8 mouse cellular contexts compared by ENCODE assay signal in the genomic region with DNA sequence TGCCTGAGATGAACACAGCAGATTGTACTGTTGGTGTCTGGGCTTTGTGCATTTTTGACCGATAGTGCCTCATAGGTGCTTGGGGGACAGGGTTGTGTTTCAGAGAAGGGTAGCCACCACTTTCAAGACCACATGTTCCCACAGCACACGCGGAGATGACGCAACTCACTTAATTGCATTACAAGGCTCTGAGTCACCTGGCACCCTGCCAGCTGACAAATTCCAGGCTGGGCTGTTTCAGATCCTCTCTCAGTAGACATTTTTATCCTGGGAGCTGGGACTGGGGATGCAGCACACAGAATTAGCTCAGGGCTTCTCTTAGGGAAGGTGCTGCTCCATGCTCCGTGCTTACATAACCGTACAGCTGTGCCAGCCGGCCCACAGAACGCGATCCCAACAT.
DNase-seq lines count a peak whose midpoint lies in the region; ATAC-seq and TF ChIP-seq lines count a peak whose summit lies in the region.

No protein-coding gene starts in this region.

- H3K9me3 ChIP-seq in forebrain, embryonic 14.5 days (replicated peaks; ENCODE audit: control insufficient read depth, low read length), result no peaks in the 10 kb centered on the region
- H3K9me3 ChIP-seq in heart, embryonic 15.5 days (replicated peaks), result no peaks in the 10 kb centered on the region

- peak overlapping the region; percentile 12; the same call in 1 of the 2 replicates for H3K4me2 ChIP-seq in forebrain, embryonic 14.5 days (ENCODE audit: low read length)
- H3K4me2 ChIP-seq in heart, embryonic 15.5 days, result peak overlapping the region; percentile 44

- peaks cover 7% of the 10 kb centered on the region; the same call in 1 of the 2 replicates for H3K4me1 ChIP-seq in forebrain, embryonic 14.5 days (ENCODE audit: control insufficient read depth, insufficient read depth, low read length)
- H3K4me1 ChIP-seq in heart, embryonic 15.5 days (replicated peaks), result peaks cover 11% of the 10 kb centered on the region
- H3K4me1 ChIP-seq in lung, adult 2 months (ENCODE audit: control insufficient read depth, insufficient read depth, low read length), result no peaks in the 10 kb centered on the region

- H3K36me3 ChIP-seq in forebrain, embryonic 14.5 days (ENCODE audit: control insufficient read depth, insufficient read depth, low read length), result no peaks in the 10 kb centered on the region
- no peaks in the 10 kb centered on the region for H3K36me3 ChIP-seq in heart, embryonic 15.5 days

- H3K9ac ChIP-seq in forebrain, embryonic 14.5 days (ENCODE audit: low read length), result no peak overlapping the region
- no peak overlapping the region for H3K9ac ChIP-seq in heart, embryonic 15.5 days

- no peaks in the 10 kb centered on the region for H3K27me3 ChIP-seq in forebrain, embryonic 14.5 days (replicated peaks; ENCODE audit: control insufficient read depth, insufficient read depth, low read length)
- H3K27me3 ChIP-seq in heart, embryonic 15.5 days, result no peaks in the 10 kb centered on the region

- peak; percentile 93 for DNase-seq in 416B (ENCODE audit: low read depth)
- peak; percentile 87 for DNase-seq in adrenal gland, postnatal 10 days
- DNase-seq in forebrain, embryonic 14.5 days (ENCODE audit: low spot score), result peak; percentile 88
- peak; percentile 73 to 75 for DNase-seq in layer of hippocampus, adult 2 months (ENCODE audit: low spot score in 2 of 2)
- DNase-seq in lung, adult 2 months, result peak; percentile 80
- DNase-seq in right cerebral cortex, adult 2 months (ENCODE audit: low spot score in 2 of 2), result peak; percentile 93 to 95
- DNase-seq in spleen, postnatal 4 days (ENCODE audit: low spot score in 2 of 2), result no peak

- no peak overlapping the region for H3K4me3 ChIP-seq in forebrain, embryonic 14.5 days (ENCODE audit: low read depth, low read length)
- H3K4me3 ChIP-seq in heart, embryonic 15.5 days, result 0 out of 2 replicates have a peak overlapping the region, but pooled peaks have one; percentile 15
- H3K4me3 ChIP-seq in layer of hippocampus, adult 2 months, result peak overlapping the region; percentile 18; the same call in 1 of the 2 replicates
- H3K4me3 ChIP-seq in lung, adult 2 months (replicated peaks; ENCODE audit: extremely low read depth, low read depth, low read length), result no peak overlapping the region

- no peak for TF ChIP-seq POLR2A in lung, adult 2 months (IDR thresholded peaks at IDR 0.05; ENCODE audit: borderline replicate concordance, extremely low read depth, low read depth, low read length)

- ATAC-seq in forebrain, embryonic 14.5 days, result peak; percentile 84
- peak; percentile 71 for ATAC-seq in heart, embryonic 15.5 days (replicated peaks; ENCODE audit: insufficient number of reproducible peaks, insufficient read depth, low FRiP score, low read depth)

- no peak for TF ChIP-seq CTCF in layer of hippocampus, adult 2 months (conservative IDR thresholded peaks at IDR 0.05)
- TF ChIP-seq CTCF in lung, adult 2 months (IDR thresholded peaks at IDR 0.05; ENCODE audit: insufficient read depth, low read length), result no peak

- no peak overlapping the region for H3K27ac ChIP-seq in forebrain, embryonic 14.5 days (ENCODE audit: low read depth, low read length)
- H3K27ac ChIP-seq in heart, embryonic 15.5 days, result peak overlapping the region; percentile 43
- H3K27ac ChIP-seq in layer of hippocampus, adult 2 months, result peak overlapping the region; percentile 66

- 31% methylated on average over 9 of the region's 9 CpGs for WGBS in forebrain, embryonic 14.5 days
- WGBS in heart, embryonic 15.5 days, result 11% methylated on average over 9 of the region's 9 CpGs
- WGBS in lung, adult 2 months, result 25% methylated on average over 9 of the region's 9 CpGs

Comparison
In these comparisons a context has a peak if more than half of its experiments do, and no peak if none do; other contexts are left out.
1. DNase-seq: peak in 416B (single experiment), adrenal gland, postnatal 10 days (single experiment), forebrain, embryonic 14.5 days (single experiment), layer of hippocampus, adult 2 months (2 of 2), lung, adult 2 months (single experiment) and right cerebral cortex, adult 2 months (2 of 2); none in spleen, postnatal 4 days (0 of 2).
2. H3K4me3 ChIP-seq: peak in heart, embryonic 15.5 days (single experiment) and layer of hippocampus, adult 2 months (single experiment); none in forebrain, embryonic 14.5 days (single experiment) and lung, adult 2 months (single experiment).